Mouse (Mus musculus): ENCODE data around the gene Nrxn3.

Nrxn3 gene

DNA sequence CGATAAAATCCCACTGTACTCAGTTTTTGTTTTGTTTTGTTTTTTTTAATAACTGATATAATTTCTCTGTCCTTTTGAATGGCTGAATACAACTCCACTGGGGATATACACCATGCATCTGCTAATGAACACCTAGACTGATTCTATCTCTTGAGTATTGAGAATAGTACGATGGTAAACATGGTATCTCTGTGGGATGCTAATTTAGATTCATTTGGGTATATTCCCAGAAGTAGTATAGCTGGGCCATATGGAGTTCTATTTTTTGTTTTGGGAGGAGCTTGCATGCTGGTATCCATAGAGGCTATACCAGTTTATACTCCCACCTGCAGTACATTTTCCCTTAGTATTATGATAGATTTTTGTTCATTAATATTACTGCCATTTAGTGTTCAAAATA, 217.0 kb downstream of the Nrxn3 start:
- DNase-seq: no peak

- DNase-seq: no peak
These were observed 222.3 kb downstream of the Nrxn3 start for GRCm38 (mm10) chr12:88944967-88945366.

GRCm38 (mm10) chr12:88949870-88950269, 227.2 kb downstream of the Nrxn3 start:
- no peak for DNase-seq

- DNase-seq: no peak
These were observed 230.4 kb downstream of the Nrxn3 start for GRCm38 (mm10) chr12:88952937-88953600.

- DNase-seq: no peak
These were observed 231.1 kb downstream of the Nrxn3 start for GRCm38 (mm10) chr12:88953801-88954200.

- DNase-seq: no peak
These were observed 234.8 kb downstream of the Nrxn3 start for GRCm38 (mm10) chr12:88957431-88957830.

DNA sequence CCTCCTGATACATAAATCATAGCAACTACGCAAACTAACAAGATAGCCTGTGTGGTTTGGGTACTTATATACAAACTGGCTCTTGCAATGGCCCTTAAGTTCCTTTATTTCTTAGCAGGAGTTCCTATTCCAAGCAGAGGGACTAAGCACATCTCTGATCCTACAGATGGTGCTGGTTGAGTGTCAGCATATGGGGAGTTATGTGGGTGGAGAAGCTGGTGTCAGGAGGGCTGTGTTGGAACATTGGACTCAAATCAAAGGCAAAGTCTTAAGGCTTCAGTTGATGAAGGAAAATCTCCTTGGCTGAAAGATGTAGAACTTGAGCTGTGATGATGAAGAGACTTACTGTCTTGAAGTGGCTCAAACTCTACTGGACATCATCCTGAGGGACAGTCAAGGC, 238.1 kb downstream of the Nrxn3 start:
- no peak for DNase-seq

DNA sequence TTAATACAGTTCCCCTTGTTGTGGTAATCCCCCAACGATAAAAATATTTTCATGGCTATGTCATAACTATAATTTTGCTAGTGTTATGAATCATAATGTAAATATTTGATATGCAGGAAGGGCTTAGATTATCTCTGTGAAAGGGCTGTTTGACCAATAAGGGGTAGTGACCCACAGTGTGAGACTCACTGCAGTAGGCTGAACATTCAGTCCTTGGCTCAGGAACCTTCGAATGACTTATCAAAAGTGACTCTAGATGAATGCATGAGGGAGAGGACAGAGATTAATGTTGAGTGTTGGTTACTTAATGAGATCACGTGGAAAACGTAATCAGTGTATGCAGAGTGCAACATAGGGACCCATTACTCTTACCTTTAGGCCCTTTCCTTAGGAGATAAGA, 243.7 kb downstream of the Nrxn3 start:
- DNase-seq: no peak

DNA sequence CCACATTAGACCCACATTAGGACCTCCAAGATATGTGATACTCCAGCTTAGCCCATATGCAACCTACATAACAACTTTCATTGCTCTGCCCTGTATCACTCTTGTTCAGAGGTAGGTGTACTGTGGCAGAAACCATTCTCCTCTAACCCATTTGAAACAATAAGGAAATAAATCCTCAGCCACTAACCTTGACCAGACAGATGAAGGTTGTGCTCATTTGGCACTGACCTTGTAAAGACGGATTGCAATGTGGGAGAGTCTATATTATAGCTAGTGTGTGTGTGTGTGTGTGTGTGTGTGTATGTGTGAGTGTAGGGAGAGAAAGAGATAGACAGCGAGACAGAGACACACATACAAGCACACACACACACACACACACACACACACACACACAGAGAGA, 253.9 kb downstream of the Nrxn3 start:
- no peak for DNase-seq

GRCm38 (mm10) chr12:88983688-88984330, 261.1 kb downstream of the Nrxn3 start:
- DNase-seq: no peak

DNA sequence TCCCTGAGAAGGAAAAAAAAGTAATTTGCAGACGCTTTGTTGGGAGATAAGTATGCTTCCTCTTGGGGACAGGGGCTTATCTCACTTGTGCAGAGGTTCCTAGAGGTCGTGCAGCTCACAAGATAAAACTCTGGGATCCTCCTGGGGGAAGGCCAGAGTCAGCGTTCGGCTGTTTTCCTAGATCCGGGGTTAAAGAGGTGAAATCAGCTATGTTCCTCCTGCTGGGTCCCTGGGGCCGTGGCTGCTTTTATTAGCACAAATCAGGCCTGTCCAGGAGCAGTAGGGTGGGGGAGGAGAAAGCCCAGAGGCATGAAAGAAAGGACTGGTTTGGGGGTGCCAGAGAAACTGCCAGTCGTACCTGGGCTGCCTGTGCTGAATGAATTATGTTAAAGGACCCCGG, 261.7 kb downstream of the Nrxn3 start:
- no peak for DNase-seq

GRCm38 (mm10) chr12:88984804-88985203, 262.1 kb downstream of the Nrxn3 start:
- no peak for DNase-seq

GRCm38 (mm10) chr12:88987046-88987445, 264.4 kb downstream of the Nrxn3 start:
- no peak for DNase-seq

GRCm38 (mm10) chr12:88990753-88991152, 268.1 kb downstream of the Nrxn3 start:
- no peak for DNase-seq

DNA sequence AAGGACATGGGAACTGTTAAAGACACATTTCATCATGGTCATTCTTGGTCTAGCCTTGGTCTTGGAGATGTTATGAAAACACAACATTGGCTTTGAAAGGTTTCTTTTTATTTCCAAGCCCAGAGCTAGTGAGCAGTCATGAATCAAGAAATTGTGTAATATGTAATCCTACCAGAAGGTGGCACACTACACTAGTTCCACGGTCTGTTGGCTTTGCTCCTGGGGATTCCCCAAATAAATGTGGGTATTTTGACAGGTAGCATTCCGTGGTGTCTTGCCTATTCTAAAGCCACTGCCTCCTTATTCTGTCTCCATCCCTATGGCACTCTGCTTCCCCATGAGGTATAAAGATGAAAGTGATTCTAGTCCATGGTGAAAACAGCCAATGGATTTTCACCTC, 269.5 kb downstream of the Nrxn3 start:
- DNase-seq: no peak

GRCm38 (mm10) chr12:88993788-88994187, 271.1 kb downstream of the Nrxn3 start:
- DNase-seq: no peak

DNA sequence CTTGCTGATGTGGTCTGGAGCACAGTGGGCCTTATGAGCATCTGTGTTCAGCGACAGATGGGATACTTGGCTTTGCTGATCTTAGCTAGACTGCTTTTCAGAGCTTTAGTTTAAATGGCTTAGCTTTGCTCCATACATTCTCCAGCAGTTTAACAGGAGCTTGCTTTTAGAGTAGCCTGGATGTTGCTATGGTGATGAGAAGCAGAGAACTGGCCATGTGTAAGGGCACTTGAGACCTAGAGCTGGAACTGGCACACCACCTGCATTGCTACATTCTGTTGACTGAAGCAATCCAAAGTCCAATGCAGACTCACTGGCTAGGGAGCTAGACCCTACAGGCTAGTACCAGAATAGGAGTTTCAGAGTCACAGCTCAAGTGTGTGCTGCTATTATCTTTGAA, 293.8 kb downstream of the Nrxn3 start:
- no peak for DNase-seq

DNA sequence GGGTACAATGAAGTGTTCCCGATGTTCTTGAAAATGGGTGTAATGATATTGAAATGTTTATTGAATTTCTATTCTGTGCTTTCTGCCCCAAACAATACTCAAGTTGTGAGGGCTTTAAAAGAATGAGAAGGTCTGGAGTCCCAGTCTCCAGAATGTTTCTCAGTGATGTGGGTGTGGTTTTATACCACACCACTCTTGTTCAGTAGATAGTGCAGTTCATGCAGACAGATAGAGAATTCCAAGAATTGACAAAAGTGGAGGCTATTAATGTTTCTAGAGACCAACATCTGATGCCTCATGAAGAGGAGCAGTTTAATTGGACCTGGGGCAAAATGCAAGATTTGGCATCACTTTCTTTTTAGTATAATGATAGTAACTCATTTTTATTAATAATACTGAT, 302.5 kb downstream of the Nrxn3 start:
- no peak for DNase-seq

- no peak for DNase-seq
These were observed 313.4 kb downstream of the Nrxn3 start for GRCm38 (mm10) chr12:89035984-89036618.

DNA sequence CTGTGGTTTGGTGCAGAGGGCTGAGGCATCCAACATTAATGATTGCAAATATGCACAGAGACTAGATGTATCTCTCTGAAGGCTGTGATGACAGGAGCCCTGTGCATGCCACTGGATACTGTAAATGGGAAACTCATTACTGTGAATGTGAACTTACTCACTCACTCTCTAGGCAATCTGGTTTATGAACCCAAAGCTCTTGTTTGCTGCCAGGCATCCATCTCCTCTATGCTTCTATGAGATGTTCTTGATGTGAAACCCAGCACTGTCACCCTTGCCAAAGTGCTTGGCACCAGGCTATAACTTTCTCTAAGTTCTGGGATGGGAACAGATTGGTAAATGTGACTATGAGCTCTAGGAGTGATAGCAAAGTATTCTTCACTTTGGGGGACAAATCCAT, 317.5 kb downstream of the Nrxn3 start:
- no peak for DNase-seq

DNA sequence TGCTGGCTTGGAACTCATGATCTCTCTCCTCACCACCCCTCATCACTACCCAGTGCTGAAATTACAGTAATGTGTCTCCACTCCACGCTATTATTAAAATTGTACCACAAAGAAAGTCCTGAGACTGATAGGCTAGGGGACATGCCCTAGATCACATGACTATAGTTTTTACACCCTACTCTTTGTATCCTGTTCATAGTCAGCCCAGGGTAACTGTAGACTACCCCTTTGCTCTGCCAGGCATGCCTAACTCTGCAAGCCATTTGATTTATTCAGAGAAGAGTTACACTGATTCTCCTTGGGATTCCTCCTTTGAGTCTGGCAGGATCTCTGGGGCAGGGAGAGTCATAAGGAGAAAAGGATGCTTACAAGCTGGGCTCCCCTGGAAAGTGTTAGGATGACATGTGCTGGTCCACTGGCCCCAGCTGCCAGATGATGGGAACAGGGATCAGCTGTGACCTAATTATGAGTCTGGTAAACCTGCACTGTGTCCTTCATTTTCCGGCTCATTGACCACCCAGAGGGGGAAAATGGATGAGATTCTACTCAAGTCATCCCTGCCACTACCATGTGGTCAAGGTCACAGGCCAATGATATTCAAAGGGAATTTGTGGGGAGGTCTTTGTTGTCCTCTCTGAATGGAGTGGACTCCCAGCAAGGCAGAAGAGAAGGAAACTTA, 318.9 kb downstream of the Nrxn3 start:
- no peak for DNase-seq

DNA sequence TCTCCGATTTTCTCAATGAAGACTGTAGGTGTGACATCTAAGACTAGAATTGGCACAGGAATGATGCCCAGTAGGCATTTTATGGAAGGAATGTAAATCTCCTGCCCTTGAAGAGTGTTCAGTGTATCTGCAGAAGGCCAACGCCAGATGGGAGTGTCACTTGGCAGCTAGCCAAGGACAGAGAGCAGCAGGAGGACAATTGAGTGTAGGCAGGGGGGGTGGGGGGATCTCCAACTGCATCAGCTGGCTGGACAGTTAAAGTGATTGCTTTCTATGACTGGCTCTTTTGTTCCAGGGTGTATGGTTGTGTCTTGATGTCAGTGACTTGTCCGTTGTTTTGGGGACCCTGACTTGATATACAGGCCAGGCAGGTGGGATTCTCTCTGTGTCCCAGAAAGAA, 326.6 kb downstream of the Nrxn3 start:
- DNase-seq: no peak

DNA sequence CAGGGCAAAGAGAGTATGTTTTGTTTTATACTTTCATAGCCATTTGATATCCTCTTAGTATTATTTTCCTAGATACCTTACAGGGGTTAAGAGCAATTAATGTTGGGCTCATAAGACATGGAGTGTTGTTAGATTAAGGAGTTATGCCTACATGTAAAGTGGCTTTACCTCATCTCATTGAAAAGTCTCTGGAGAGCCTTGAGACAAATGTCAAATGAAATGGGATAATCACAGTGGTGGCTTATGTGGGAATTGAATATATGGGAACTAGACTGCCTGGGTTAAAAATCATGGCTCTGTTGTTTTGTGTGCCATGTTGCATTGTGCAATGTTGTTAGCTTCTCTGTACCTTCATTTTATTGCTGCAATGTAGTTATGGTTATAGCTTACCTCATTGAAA, 327.0 kb downstream of the Nrxn3 start:
- no peak for DNase-seq

DNA sequence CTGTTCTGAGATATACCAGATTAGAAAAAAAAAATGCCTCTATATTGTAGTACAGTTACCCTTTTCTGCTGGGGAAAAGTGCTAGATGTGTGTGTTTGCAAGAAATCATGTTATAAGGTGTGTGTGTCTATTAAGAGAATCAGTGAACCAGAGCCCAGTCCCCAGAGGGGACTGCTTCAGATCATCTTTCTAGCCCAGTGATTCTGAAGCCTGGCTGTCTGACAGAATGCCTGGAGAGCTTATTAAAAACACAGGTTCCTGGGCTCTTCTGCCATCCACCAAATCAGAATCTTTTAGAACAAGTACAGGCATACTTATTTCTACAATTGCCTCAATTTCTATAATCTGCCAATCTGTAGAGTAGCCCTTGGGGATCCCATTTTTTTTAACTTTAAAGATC, 349.8 kb downstream of the Nrxn3 start:
- DNase-seq: no peak
